Comparison of ENCODE assay signal across 7 mouse cellular contexts in the genomic region with DNA sequence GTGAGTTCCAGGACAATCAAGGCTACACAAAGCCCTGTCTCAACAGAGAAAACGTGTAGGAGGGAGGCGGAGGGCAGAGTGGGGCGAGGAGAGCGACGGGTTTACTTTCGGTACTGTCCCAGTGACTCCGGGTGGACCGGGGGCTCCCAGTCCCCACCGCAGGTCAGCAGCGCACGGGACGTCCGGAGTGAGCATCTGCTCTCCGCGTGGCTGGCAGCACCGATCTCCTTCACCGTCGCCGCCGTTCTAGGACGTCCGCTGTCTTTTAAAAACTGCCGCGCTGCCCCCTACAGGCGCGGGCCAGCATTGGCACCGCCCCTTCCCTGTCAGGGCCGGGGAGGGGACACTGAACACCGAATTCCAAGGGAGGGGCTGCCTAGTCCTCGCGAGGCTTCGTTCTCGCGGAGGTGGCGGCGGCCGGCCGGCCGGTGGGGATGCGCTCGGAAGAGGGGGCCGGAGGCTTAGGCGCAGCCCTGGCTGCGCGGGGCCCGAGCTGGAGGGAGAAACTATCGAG. TPM values are rescaled to one million over a fixed set of nuclear protein-coding genes. Genes with fewer than 3 reads are reported as not detected.
A peak's percentile ranks its signal among the peaks of the same experiment; 100 is the strongest.
DNase-seq lines count a peak whose midpoint lies in the region; ATAC-seq lines count a peak whose summit lies in the region.

Gene Upf3a, plus strand, starts transcription at position 366 of the 514 bp plus-strand sequence.

- no peaks in the 10 kb centered on the region for H3K9me3 ChIP-seq in embryonic facial prominence, embryonic 11.5 days (replicated peaks; ENCODE audit: control insufficient read depth, low read length)
- H3K9me3 ChIP-seq in limb, embryonic 11.5 days (ENCODE audit: control insufficient read depth, low read length) = no peaks in the 10 kb centered on the region
- no peaks in the 10 kb centered on the region for H3K9me3 ChIP-seq in midbrain, embryonic 14.5 days (ENCODE audit: control insufficient read depth, low read length)

- peak within 1 kb of the TSS; percentile 96 for H3K9ac ChIP-seq in embryonic facial prominence, embryonic 11.5 days (replicated peaks; ENCODE audit: low read length)
- H3K9ac ChIP-seq in limb, embryonic 11.5 days (ENCODE audit: low read length) = peak within 1 kb of the TSS; percentile 97
- peak within 1 kb of the TSS; percentile 93 for H3K9ac ChIP-seq in midbrain, embryonic 14.5 days (replicated peaks; ENCODE audit: low read length)

- H3K36me3 ChIP-seq in embryonic facial prominence, embryonic 11.5 days (replicated peaks; ENCODE audit: control insufficient read depth, insufficient read depth, low read depth, low read length) = no peaks in the 10 kb centered on the region; the same call in none of the 2 replicates
- peaks cover 8% of the 10 kb centered on the region; the same call in 1 of the 2 replicates for H3K36me3 ChIP-seq in limb, embryonic 11.5 days (ENCODE audit: control insufficient read depth, insufficient read depth, low read length)
- H3K36me3 ChIP-seq in midbrain, embryonic 14.5 days (ENCODE audit: control insufficient read depth, insufficient read depth, low read length) = peaks cover 29% of the 10 kb centered on the region

- H3K27me3 ChIP-seq in embryonic facial prominence, embryonic 11.5 days (ENCODE audit: control insufficient read depth, insufficient read depth, low read length) = no peaks in the 10 kb centered on the region
- no peaks in the 10 kb centered on the region for H3K27me3 ChIP-seq in limb, embryonic 11.5 days (ENCODE audit: control insufficient read depth, insufficient read depth, low read length)
- no peaks in the 10 kb centered on the region for H3K27me3 ChIP-seq in midbrain, embryonic 14.5 days (ENCODE audit: control insufficient read depth, insufficient read depth, low read length)

- H3K4me1 ChIP-seq in embryonic facial prominence, embryonic 11.5 days (ENCODE audit: control insufficient read depth, insufficient read depth, low read length) = no peaks in the 10 kb centered on the region
- H3K4me1 ChIP-seq in limb, embryonic 11.5 days (ENCODE audit: control insufficient read depth, insufficient read depth, low read length) = no peaks in the 10 kb centered on the region
- peaks cover 8% of the 10 kb centered on the region for H3K4me1 ChIP-seq in midbrain, embryonic 14.5 days (ENCODE audit: control insufficient read depth, insufficient read depth, low read length)

- WGBS in embryonic facial prominence, embryonic 11.5 days = under 1% methylated on average over 45 of the region's 47 CpGs
- WGBS in limb, embryonic 11.5 days = under 1% methylated on average over 46 of the region's 47 CpGs
- WGBS in midbrain, embryonic 14.5 days = under 1% methylated on average over 47 of the region's 47 CpGs

- H3K27ac ChIP-seq in embryonic facial prominence, embryonic 11.5 days (replicated peaks; ENCODE audit: low read depth, low read length) = peak within 1 kb of the TSS; percentile 97
- peak within 1 kb of the TSS; percentile 93 for H3K27ac ChIP-seq in limb, embryonic 11.5 days (replicated peaks; ENCODE audit: low read depth, low read length)
- H3K27ac ChIP-seq in midbrain, embryonic 14.5 days (replicated peaks; ENCODE audit: low read depth, low read length) = peak within 1 kb of the TSS; percentile 99

- peak within 1 kb of the TSS; percentile 61 for H3K4me3 ChIP-seq in embryonic facial prominence, embryonic 11.5 days (ENCODE audit: low read depth, low read length)
- H3K4me3 ChIP-seq in limb, embryonic 11.5 days (ENCODE audit: low read depth, low read length) = peak within 1 kb of the TSS; percentile 70
- H3K4me3 ChIP-seq in midbrain, embryonic 14.5 days (replicated peaks; ENCODE audit: low read depth, low read length) = peak within 1 kb of the TSS; percentile 56

- peak within 1 kb of the TSS; percentile 83 for H3K4me2 ChIP-seq in embryonic facial prominence, embryonic 11.5 days (ENCODE audit: low read depth, low read length)
- peak within 1 kb of the TSS; percentile 68 for H3K4me2 ChIP-seq in limb, embryonic 11.5 days (ENCODE audit: low read depth, severe bottlenecking)
- peak within 1 kb of the TSS; percentile 81 for H3K4me2 ChIP-seq in midbrain, embryonic 14.5 days (ENCODE audit: low read length)

- DNase-seq in adrenal gland, postnatal 14 days = peak; percentile 97
- DNase-seq in embryonic facial prominence, embryonic 11.5 days (ENCODE audit: low spot score) = peak; percentile 96
- peak; percentile 99 for DNase-seq in heart, adult 11 months
- peak; percentile 90 for DNase-seq in kidney, adult 18-20 months
- DNase-seq in limb, embryonic 11.5 days (ENCODE audit: low spot score) = peak; percentile 97
- peak; percentile 97 for DNase-seq in midbrain, embryonic 14.5 days
- DNase-seq in spleen, adult 18-20 months = peak; percentile 87 to 88

- peak; percentile 91 for ATAC-seq in embryonic facial prominence, embryonic 11.5 days (replicated peaks; ENCODE audit: insufficient number of reproducible peaks, low FRiP score, low TSS enrichment, low read depth)
- ATAC-seq in limb, embryonic 11.5 days (ENCODE audit: insufficient number of reproducible peaks, low FRiP score, low TSS enrichment, low read depth) = peak; percentile 90
- ATAC-seq in midbrain, embryonic 14.5 days (ENCODE audit: low FRiP score, low TSS enrichment) = peak; percentile 94

RNA-seq across cellular contexts. Expression of gene Upf3a, which starts in this region (rescaled TPM):
- total RNA-seq in adrenal gland, postnatal 14 days (2021) = 30.0 and 37.5 TPM in 2 replicates
- polyA plus RNA-seq in embryonic facial prominence, embryonic 11.5 days (2014; fragmentation: Nextera tagmentation; extraction: Ambion mirVana) = 40.2 and 40.5 TPM in 2 replicates
- polyA plus RNA-seq in limb, embryonic 11.5 days (2014; fragmentation: Nextera tagmentation; extraction: Ambion mirVana) = 43.7 and 46.2 TPM in 2 replicates
- 36.4 and 38.1 TPM in 2 replicates for polyA plus RNA-seq in midbrain, embryonic 14.5 days (2014; fragmentation: Nextera tagmentation; extraction: Ambion mirVana)

Comparison
In these comparisons a context has a peak if more than half of its experiments do, and no peak if none do; other contexts are left out.
1. Peak in every context shown above with its lines: DNase-seq, ATAC-seq, H3K4me3 ChIP-seq and H3K27ac ChIP-seq.